Mouse (Mus musculus) megakaryocyte-erythroid progenitor cell, adult 5 weeks (primary cell): ENCODE measurements around the gene 2310079G19Rik. TPM values are rescaled to one million over a fixed set of nuclear protein-coding genes. Genes with fewer than 3 reads are reported as not detected.

Experiments used
- polyA plus RNA-seq: library from polyadenylated mRNA; stranded (reverse); fragments of >175 nt; gene quantifications from 2 replicates; pipeline ENCODE4 v1.2.3, GENCODE M21; 2012

Gene 2310079G19Rik
- not detected in 2 replicates for polyA plus RNA-seq

DNA sequence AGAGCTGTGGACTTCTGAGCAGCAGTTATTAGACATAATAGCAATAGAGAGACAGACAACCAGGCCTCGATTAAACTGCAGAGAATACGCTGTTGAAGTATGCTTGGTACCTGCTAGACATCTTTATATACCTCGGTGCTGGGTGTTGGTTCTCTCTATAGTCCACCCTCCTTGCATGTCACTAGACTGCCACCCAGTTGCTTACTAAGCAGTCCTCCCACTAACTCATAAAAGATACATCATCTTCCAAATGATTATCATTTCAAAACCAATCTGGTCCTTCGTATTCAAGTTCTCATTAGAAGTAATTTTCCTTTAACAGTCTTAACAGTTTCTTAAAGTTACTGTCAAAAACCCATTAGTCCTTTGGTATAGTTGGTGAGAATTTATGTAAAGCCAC lies at the start of gene 2310079G19Rik:
Gene 2310079G19Rik, minus strand, starts transcription at position 101 of the 400 bp plus-strand sequence.

DNA sequence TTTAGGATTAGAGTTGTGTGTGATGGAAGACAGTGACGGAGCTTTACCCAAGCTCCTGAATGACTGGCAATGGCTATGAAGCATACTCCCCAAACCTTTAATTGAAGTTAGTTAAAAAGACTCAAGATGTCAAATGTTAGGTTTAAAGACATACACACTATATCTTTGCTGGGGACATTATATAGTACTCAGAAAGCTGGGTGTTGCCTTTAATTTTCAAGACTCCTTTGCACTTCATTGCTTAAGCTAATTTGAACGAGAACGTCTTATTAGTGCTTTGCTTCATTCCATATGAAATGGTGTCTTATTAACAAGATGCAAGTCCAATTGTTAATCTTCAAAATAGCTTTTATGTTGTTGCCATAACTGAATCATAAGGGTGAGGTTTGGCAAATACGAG lies 44.1 kb upstream of the 2310079G19Rik start, which contains the start of gene Krtap27-1:
Gene Krtap27-1, minus strand, starts transcription at position 101 of the 400 bp plus-strand sequence.

DNA sequence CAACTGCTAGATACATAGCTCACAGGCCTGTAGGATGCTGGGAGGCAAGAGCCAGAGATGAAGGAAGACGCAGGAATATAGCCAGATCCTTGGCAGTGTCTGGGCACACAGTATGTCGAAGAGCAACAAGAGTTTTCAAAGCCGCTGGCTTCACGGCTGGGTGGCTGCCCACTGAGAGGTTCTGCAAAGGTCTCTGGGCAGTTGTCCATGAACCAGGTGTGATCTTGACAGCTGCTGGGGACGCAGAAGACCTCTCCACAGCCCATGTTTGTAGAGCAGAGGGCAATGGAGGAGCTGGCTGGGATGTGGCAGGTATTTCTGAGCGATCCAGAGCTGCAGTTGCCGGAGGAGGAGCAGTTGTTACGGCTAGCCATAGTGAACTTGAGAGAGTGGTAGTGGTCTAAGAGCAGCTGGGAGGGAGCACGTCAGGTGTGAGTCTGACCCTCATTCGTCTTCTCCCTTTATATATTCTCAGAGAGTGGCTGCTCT lies 19.9 kb upstream of the 2310079G19Rik start, which contains the start of gene Krtap26-1:
Gene Krtap26-1, minus strand, starts transcription at position 439 of the 489 bp plus-strand sequence.

DNA sequence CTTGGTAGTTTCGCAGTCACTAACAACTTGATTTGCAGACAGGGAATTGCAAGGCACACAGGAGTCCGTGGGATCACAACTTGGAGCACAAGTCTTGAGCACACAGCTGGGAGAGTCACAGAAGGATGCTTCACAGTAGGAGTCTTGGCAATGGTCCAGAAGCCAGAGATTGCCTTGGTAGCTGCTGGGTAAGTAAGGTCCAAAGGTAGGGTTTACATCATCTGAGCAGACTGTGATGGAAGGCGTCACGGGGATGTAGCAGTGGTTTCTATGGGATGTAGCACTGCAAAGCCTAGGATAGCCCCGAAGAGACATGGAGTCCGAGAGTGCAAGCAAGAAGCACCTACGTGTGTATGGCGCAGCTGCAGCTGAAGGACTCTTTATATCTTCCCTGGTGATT lies 15.5 kb downstream of the 2310079G19Rik start, which contains the start of gene Krtap24-1:
Gene Krtap24-1, minus strand, starts transcription at position 358 of the 400 bp plus-strand sequence.

Other genes starting within 250 kb of the 2310079G19Rik start
- not detected in 2 replicates for gene Cldn17, start 120.7 kb downstream of the 2310079G19Rik start, polyA plus RNA-seq
- gene Cldn8, start 64.5 kb downstream of the 2310079G19Rik start, polyA plus RNA-seq, result not detected in 2 replicates
- not detected in 2 replicates for gene Krtap24-1, start 15.4 kb downstream of the 2310079G19Rik start, polyA plus RNA-seq
- gene Krtap26-1, start 20.1 kb upstream of the 2310079G19Rik start, polyA plus RNA-seq, result not detected in 2 replicates
- not detected in 2 replicates for gene Krtap27-1, start 44.0 kb upstream of the 2310079G19Rik start, polyA plus RNA-seq
- gene 2310061N02Rik, start 80.3 kb upstream of the 2310079G19Rik start, polyA plus RNA-seq, result not detected in 2 replicates
- 0.13 TPM in 1 of 2 replicates, not detected in the other for gene Krtap13-1, start 101.2 kb upstream of the 2310079G19Rik start, polyA plus RNA-seq
- 0.10 TPM in 1 of 2 replicates, not detected in the other for gene Krtap13, start 124.0 kb upstream of the 2310079G19Rik start, polyA plus RNA-seq
- gene 2310034C09Rik, start 131.2 kb upstream of the 2310079G19Rik start, polyA plus RNA-seq, result not detected in 2 replicates
- not detected in 2 replicates for gene 2310057N15Rik, start 146.5 kb upstream of the 2310079G19Rik start, polyA plus RNA-seq
- gene Gm5965, start 150.2 kb upstream of the 2310079G19Rik start, polyA plus RNA-seq, result not detected in 2 replicates
- gene Gm20741, start 184.6 kb upstream of the 2310079G19Rik start, polyA plus RNA-seq, result not detected in 2 replicates
- gene Krtap15, start 192.5 kb upstream of the 2310079G19Rik start, polyA plus RNA-seq, result not detected in 2 replicates
- not detected in 2 replicates for gene Krtap14, start 198.5 kb upstream of the 2310079G19Rik start, polyA plus RNA-seq
- not detected in 2 replicates for gene Krtap19-1, start 241.7 kb upstream of the 2310079G19Rik start, polyA plus RNA-seq
- not detected in 2 replicates for gene Krtap19-2, start 246.6 kb upstream of the 2310079G19Rik start, polyA plus RNA-seq